Mouse (Mus musculus) midbrain, embryonic 14.5 days (tissue): ENCODE results near the gene Sh3pxd2a. TPM values are rescaled to one million over a fixed set of nuclear protein-coding genes. Genes with fewer than 3 reads are reported as not detected.

ENCODE experiments used
- ATAC-seq: fragments of 200-750 bp; cut with Nextera tagmentation; 2 replicates; pipeline ENCODE4 v1.8.0; 2017; ENCODE audit warnings: moderate number of reproducible peaks, moderate library complexity; ENCODE audit not compliant: low FRiP score, low TSS enrichment
- DNase-seq: peaks from one replicate; pipeline ENCODE4 v3.0.0-alpha.2; 2015
- H3K27ac ChIP-seq: fragments of 300-500 bp; sonication (generic); replicated peaks from 2 replicates; pipeline ENCODE4 v1.5.1; 2014; ENCODE audit warnings: mild to moderate bottlenecking, low read depth, low read length, moderate library complexity
- H3K27me3 ChIP-seq: fragments of 300-500 bp; sonication (generic); 2 replicates; pipeline ENCODE4 v1.6.1; 2014; ENCODE audit warnings: low read length, control low read depth, mixed read lengths; ENCODE audit not compliant: control insufficient read depth, insufficient read depth
- H3K36me3 ChIP-seq: fragments of 300-500 bp; sonication (generic); 2 replicates; pipeline ENCODE4 v1.6.1; 2014; ENCODE audit warnings: low read length, control low read depth; ENCODE audit not compliant: control insufficient read depth, insufficient read depth
- H3K4me1 ChIP-seq: fragments of 300-500 bp; sonication (generic); 2 replicates; pipeline ENCODE4 v1.6.1; 2014; ENCODE audit warnings: mild to moderate bottlenecking, antibody characterized with exemption, low read length, control low read depth; ENCODE audit not compliant: control insufficient read depth, insufficient read depth
- H3K4me2 ChIP-seq: fragments of 300-500 bp; sonication (generic); 2 replicates; pipeline ENCODE4 v1.6.1; 2014; ENCODE audit warnings: mild to moderate bottlenecking, low read length, moderate library complexity
- H3K4me3 ChIP-seq: fragments of 300-500 bp; sonication (generic); replicated peaks from 2 replicates; pipeline ENCODE4 v1.5.1; 2014; ENCODE audit warnings: low read depth, low read length
- H3K9ac ChIP-seq: fragments of 300-500 bp; sonication (generic); replicated peaks from 2 replicates; pipeline ENCODE4 v1.6.1; 2014; ENCODE audit warnings: mild to moderate bottlenecking, low read length, moderate library complexity
- H3K9me3 ChIP-seq: fragments of 300-500 bp; sonication (generic); 2 replicates; pipeline ENCODE4 v1.6.1; 2016; ENCODE audit warnings: low read length, control low read depth, mixed read lengths; ENCODE audit not compliant: control insufficient read depth
- WGBS: fragments of 180-500 bp; shearing (Covaris S2); extraction: QIAGEN DNeasy Blood & Tissue Kit; methylation state at CpG from one replicate; pipeline ENCODE4 v1.1.7; 2014; 5-methylcytosine and 5-hydroxymethylcytosine counted together
- polyA plus RNA-seq: library from polyadenylated mRNA; unstranded; fragments of >200 nt; fragmentation: Nextera tagmentation; extraction: Ambion mirVana; gene quantifications from 2 replicates; pipeline ENCODE4 v1.2.1, GENCODE M21; 2014

Gene Sh3pxd2a
- polyA plus RNA-seq, 1 experiment from 2014 or later = 2.4 TPM

DNA sequence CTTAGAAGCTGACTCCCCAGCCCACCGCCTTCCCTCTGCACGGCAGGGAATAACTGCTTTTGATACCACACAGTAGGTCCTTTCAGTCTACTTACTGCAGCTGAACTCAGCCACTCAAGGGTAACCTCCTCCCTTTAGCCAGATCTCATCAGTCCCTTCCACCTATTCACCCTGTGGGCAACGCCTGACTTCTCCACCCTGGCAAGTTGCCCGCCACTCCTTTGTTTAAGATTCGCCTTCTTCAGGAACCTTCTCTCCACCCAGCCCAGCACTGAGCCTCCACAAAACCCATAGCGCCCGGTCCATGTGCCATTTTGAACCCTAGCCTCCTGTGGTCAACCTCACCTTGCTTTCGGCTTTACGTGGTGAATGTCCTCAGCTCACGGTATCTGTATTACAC, 161.1 kb downstream of the Sh3pxd2a start:
- H3K27ac ChIP-seq = no peak overlapping the region
- peaks cover 18% of the 10 kb centered on the region for H3K4me1 ChIP-seq
- no peak overlapping the region for H3K4me3 ChIP-seq
- no peak overlapping the region for H3K9ac ChIP-seq
- DNase-seq (no peak), ATAC-seq (no peak)
- WGBS = 77% methylated on average over 10 of the region's 10 CpGs
- H3K4me2 ChIP-seq = no peak overlapping the region
- H3K9me3 ChIP-seq = no peaks in the 10 kb centered on the region
- H3K27me3 ChIP-seq = no peaks in the 10 kb centered on the region
- H3K36me3 ChIP-seq = no peaks in the 10 kb centered on the region

DNA sequence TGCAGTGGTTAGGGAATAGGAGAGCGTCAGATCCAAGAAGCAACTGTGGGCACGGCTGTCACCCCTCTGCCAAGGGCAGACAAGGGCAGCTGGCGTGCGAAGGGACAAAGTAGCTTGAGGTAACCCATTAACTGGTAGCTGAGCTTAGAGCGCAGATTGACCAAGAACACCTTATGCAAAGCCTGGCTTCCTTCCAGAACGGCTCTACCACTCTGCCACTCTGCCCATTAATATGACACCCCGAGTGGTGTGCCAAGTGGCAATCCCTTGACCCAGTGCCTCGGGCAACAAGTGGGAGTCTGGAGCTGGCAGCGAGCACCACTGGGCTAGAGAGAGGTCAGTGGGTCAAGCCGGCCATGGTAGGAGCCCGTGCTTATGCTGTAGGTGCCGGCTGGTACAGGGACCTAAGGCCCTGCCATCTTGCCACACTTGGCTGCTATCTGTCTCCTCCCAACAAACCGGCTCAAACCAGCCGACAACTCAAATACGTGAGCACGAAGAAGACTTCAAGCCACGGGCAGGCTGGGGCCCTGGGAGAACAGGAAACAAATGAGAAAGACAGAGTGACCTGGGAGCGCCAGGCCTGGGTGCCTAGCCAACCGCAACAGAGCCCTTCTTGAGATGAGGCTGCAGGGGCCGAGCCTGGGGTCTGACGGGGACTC, 161.9 kb downstream of the Sh3pxd2a start:
- no peak overlapping the region for H3K4me3 ChIP-seq
- peak overlapping the region; percentile 53 for H3K27ac ChIP-seq
- no peaks in the 10 kb centered on the region for H3K27me3 ChIP-seq
- ATAC-seq = no peak
- peaks cover 18% of the 10 kb centered on the region for H3K4me1 ChIP-seq
- no peaks in the 10 kb centered on the region for H3K9me3 ChIP-seq
- no peak overlapping the region for H3K9ac ChIP-seq
- peak overlapping the region; percentile 13 for H3K4me2 ChIP-seq
- peak; percentile 41 for DNase-seq
- no peaks in the 10 kb centered on the region for H3K36me3 ChIP-seq
- 43% methylated on average over 21 of the region's 21 CpGs for WGBS

DNA sequence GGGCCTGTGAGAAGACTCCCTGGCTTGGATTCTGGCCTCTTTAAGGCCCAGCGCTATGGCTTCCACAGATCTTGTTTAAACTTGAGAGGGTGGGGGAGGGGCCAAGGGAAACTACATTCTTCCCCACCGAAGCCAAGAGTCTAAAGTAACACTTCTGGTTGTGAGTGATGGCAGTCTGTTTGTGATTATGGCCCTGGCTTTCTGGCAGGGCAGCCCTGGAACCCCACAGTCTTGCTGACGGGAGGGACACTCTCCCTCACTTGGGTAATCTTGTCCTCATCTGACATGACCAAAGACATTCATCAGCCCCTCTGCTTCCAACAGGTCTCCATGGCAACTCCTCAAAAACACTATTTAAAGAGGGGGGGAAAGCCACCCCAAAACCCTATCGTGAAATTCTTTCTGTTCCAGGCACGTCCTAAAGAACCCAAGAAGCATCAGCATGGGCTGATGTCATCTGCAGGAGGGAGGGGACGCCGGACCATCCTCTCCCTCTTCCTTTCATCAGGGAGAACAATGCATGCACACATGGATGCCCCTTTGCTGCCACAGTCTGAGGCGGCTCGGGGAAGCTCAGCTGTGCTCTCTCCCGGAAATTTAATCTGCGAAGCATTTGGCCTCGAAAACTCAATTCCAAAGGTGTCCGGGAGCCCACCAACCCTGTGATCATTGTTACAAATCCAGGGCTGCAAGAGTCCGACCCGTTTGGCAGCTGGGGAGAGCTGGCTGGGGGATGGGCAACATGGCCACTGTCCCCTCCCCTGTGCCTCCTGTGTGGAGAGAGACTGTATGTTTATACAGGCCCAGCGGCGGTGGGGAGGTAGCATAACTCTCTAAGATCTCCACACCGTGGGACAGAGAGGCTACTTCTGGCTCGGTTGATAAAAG, 162.7 kb downstream of the Sh3pxd2a start:
- 3% methylated on average over 19 of the region's 19 CpGs for WGBS
- H3K9ac ChIP-seq = no peak overlapping the region

DNA sequence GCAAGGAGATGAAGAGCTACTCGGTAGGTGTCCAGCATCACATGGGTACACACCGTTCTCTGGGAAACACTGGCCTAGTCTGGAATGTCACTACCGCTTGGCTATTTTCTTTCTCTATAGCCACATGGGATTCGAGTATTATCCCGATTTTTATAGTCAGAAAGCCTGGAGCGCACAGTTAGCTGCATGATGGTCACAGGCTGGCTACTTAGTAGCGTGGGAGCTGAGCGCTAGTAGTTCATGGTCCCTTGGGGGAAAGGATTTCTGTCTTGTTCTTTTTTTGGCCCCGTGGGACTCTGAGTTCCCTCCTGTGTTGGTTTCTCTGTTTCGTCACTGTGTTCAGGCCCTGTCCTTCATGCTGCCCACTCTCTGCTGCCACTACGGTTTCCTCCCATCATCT, 166.1 kb downstream of the Sh3pxd2a start:
- DNase-seq (no peak), ATAC-seq (no peak)
- no peak overlapping the region for H3K27ac ChIP-seq
- H3K27me3 ChIP-seq = no peaks in the 10 kb centered on the region
- peaks cover 18% of the 10 kb centered on the region for H3K4me1 ChIP-seq
- no peak overlapping the region for H3K4me2 ChIP-seq
- H3K36me3 ChIP-seq = no peaks in the 10 kb centered on the region
- 66% methylated on average over 11 of the region's 11 CpGs for WGBS
- H3K4me3 ChIP-seq = no peak overlapping the region
- no peaks in the 10 kb centered on the region for H3K9me3 ChIP-seq
- H3K9ac ChIP-seq = no peak overlapping the region

More for the DNA sequence above, 162.7 kb downstream of the Sh3pxd2a start:
- Histone ChIP-seq H3K4me1 (peaks cover 18% of the 10 kb centered on the region), H3K4me3 (no peak overlapping the region), H3K9me3 (no peaks in the 10 kb centered on the region), H3K4me2 (peak overlapping the region; percentile 13), H3K36me3 (no peaks in the 10 kb centered on the region), H3K27ac (peak overlapping the region; percentile 53), H3K27me3 (no peaks in the 10 kb centered on the region)
- DNase-seq (peak; percentile 61), ATAC-seq (peak; percentile 59; the same call in 1 of the 2 replicates)

DNA sequence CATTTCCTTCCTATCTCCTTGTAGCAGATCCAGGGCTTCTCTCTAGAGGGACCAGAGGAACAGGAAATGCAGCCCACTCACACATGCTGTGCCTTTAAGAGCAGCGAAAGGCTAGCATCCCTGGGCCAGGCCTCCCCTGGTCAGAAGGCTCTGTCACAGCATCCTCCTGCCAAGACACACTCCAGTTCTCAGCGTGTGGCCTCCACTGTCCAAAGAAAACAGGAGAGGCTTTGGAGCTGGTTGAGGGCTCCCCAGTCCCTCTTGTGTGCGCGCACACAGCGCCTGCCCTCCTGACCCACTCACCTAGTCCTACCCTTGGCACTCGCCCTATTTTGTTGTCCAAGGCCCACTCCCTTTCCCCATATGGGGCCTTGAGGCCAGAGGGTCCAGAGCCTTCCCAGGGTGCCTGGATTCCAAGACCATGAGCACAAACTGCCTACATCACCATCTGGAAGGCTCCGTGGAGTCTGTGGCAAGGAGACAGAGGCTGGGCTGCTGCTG, 171.7 kb downstream of the Sh3pxd2a start:
- no peak overlapping the region for H3K4me3 ChIP-seq
- H3K4me2 ChIP-seq = no peak overlapping the region
- no peak overlapping the region for H3K9ac ChIP-seq
- H3K27ac ChIP-seq = no peak overlapping the region
- no peaks in the 10 kb centered on the region for H3K27me3 ChIP-seq
- 45% methylated on average over 7 of the region's 7 CpGs for WGBS
- ATAC-seq (no peak), DNase-seq (no peak)
- H3K36me3 ChIP-seq = no peaks in the 10 kb centered on the region
- H3K9me3 ChIP-seq = no peaks in the 10 kb centered on the region
- H3K4me1 ChIP-seq = peaks cover 12% of the 10 kb centered on the region; the same call in 1 of the 2 replicates

DNA sequence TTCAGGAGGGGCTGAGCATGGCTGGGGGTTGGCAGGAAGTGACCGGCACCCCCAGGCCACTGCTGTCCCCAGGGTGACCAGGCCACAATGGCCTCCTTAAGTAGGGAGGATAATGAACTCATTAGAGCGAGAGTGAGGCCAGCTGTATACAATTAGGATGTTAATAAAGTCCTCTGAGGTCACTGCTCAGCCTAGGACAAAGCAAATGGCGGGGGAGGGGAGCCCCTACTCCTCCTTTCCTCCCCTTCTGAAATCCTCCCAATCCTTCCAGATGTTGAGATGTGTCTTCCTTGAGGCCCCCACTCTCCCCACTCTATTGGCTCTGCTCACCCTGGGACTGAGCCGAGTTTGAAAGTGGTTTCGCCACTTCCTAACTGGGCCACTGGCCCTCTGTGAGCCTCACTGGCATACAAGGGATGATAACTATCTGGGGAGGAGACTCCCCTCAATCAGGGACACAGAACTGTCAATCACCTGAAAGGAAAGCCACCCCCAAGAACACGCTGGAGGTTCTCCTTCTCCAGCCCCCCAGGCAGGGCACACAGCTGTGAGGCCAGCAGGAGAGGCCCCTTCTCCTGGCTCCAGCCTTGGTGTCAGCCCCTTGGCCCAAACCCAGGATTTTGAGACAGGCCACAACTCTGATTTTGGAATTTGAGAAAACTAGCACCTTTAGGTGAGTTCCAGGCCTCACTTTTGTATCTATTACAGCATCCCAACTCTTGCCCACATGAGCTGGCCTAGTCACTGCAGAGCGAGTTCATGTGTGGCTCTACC, 172.7 kb downstream of the Sh3pxd2a start:
- WGBS = 29% methylated on average over 7 of the region's 7 CpGs
- H3K4me1 ChIP-seq = peaks cover 12% of the 10 kb centered on the region; the same call in 1 of the 2 replicates
- H3K9me3 ChIP-seq = no peaks in the 10 kb centered on the region
- DNase-seq = peak; percentile 31
- no peak overlapping the region for H3K4me3 ChIP-seq
- no peak overlapping the region for H3K4me2 ChIP-seq
- no peak overlapping the region for H3K9ac ChIP-seq
- H3K27ac ChIP-seq = no peak overlapping the region; the same call in 1 of the 2 replicates
- ATAC-seq = peak; percentile 60; the same call in 1 of the 2 replicates
- H3K27me3 ChIP-seq = no peaks in the 10 kb centered on the region
- H3K36me3 ChIP-seq = no peaks in the 10 kb centered on the region

DNA sequence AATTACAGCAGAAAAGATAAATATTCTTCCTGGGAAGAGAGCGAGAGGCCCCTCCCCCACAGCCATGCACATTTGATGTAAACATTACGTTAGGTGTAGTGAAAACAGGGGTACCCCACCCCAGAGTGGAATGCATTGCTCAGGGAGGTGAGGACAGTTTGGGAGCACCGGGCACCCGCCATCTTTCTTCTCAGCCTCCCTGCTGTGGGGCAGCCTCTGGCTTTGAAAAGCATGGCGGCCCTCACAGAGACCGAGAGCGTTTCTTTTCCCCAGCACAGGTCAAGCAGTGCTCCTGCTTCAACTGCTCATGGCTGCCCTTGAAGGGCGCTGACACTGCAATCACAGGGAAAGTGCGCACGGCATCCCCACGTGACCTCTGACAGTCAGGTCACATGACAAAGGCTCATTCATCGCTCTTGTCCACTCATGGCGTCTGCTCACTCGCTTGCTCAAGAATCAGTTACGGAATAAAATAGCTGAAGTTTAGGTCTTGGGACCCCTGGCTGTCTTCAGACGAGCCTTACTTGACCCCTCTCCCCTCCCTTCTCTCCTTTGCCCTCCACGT, 177.2 kb downstream of the Sh3pxd2a start:
- 80% methylated on average over 17 of the region's 17 CpGs for WGBS

DNA sequence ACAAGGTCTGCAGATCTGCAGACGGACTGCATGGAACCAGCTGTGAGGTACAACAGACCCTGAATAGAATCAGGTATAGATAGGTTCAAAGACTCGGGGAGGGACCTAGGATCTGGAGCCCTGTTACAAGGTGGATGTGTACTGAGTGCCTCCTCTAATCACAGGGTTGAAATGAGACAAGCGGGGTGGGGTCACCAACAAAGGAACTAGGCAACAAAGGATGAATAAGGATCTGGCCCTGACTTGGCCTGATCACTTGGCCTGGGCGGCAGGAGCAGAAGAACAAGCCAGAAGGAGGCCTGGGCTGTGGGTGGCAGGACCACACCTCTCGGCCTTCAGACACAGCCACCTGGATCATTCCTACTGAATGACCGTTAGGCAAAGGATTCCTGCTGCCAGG, 178.6 kb downstream of the Sh3pxd2a start:
- Histone ChIP-seq H3K4me2 (no peak overlapping the region), H3K36me3 (peaks cover 6% of the 10 kb centered on the region; the same call in 1 of the 2 replicates), H3K9me3 (no peaks in the 10 kb centered on the region), H3K4me1 (no peaks in the 10 kb centered on the region), H3K9ac (no peak overlapping the region), H3K4me3 (no peak overlapping the region), H3K27ac (no peak overlapping the region), H3K27me3 (no peaks in the 10 kb centered on the region)
- ATAC-seq (no peak), DNase-seq (no peak)
- 81% methylated on average over 6 of the region's 6 CpGs for WGBS

More for the DNA sequence above, 177.2 kb downstream of the Sh3pxd2a start:
- Histone ChIP-seq H3K36me3 (peaks cover 6% of the 10 kb centered on the region; the same call in 1 of the 2 replicates), H3K4me3 (no peak overlapping the region), H3K27ac (no peak overlapping the region), H3K4me1 (peaks cover 12% of the 10 kb centered on the region; the same call in 1 of the 2 replicates), H3K4me2 (no peak overlapping the region), H3K27me3 (no peaks in the 10 kb centered on the region), H3K9ac (no peak overlapping the region), H3K9me3 (no peaks in the 10 kb centered on the region)
- ATAC-seq = no peak
- DNase-seq = no peak
